Mouse (Mus musculus) neutrophil, adult 83 days (primary cell): ENCODE data around the gene Zfp934. TPM values are rescaled to one million over a fixed set of nuclear protein-coding genes. Genes with fewer than 3 reads are reported as not detected.

Experiments
- total RNA-seq, 2 experiments: library from RNA; stranded (reverse); gene quantifications; one replicate each; pipeline ENCODE4 v1.2.4; 2023

The Zfp934 gene
- 1 to 10 TPM; 5.0 to 6.1 TPM for total RNA-seq

GRCm38 (mm10) chr13:62571099-62571498 lies at the start of gene Zfp934:
Zfp934 (minus strand) TSS chr13:62571199.

GRCm38 (mm10) chr13:62558189-62559110 lies 12.5 kb downstream of the Zfp934 start, which contains the start of gene Zfp935:
Zfp935 (minus strand) TSS chr13:62558511.

DNA sequence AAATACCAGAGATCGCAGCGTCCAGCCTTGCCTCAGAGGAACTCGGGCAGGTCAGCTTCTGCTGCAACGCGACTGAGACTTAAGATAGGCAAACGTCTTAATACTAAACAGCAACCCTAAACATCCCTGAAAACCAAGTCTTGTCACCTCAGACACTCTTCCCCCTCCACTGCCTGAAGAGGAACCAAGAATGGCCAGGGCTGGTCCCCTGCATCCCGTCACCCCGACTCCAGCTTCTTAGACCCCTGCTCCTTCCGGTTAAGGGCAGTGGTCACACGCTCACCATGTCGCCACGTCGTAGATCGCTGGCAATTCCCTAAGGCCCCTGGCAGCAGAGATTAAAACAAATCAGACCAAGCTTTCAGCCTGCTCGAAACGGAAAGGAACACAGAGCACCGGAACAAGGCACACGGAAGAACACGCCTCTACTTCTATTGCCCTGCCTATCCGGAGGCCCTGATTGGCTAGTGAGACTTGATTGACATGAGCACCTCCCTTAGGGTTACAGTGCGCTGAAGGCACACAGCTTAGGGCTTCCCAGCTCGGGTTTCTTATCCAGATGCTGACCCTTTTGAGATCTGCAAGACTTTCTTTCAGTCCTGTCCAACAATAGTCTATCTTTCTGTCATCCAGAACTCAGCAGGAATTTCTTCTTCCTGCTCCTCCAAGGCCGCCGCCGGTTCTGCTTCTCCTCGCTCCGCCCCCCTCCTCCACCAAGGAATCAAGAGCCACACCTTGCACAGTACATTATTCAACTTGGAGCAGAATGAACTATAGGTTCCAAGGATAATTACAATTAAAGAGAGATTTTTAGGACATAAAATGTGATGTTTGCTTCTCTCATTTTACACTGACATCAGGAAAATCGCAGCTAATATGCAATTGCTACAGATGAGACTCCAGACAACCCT lies 104.3 kb downstream of the Zfp934 start, which contains the start of gene Gm49359:
TSS of gene Gm49359 (minus strand) at position 409 of the 911 bp plus-strand sequence.

Other genes starting within 250 kb of the Zfp934 start
- 1 to 10 TPM; 1.1 to 1.4 TPM for gene Gm3604, start 188.0 kb downstream of the Zfp934 start, total RNA-seq
- 10 to 100 TPM in 1 of 2 experiments, 1 to 10 TPM in 1; 9.0 to 10.3 TPM for gene Gm49359, start 104.4 kb downstream of the Zfp934 start, total RNA-seq
- gene Zfp935, start 12.7 kb downstream of the Zfp934 start, total RNA-seq = not detected
- gene 6720489N17Rik, start 53.0 kb upstream of the Zfp934 start, total RNA-seq = 1 to 10 TPM; 2.0 to 2.1 TPM
- gene Platr25, start 189.5 kb upstream of the Zfp934 start, total RNA-seq = 1 to 10 TPM; 8.0 to 8.3 TPM
- gene Gm5141, start 214.6 kb upstream of the Zfp934 start, total RNA-seq = 1 to 10 TPM; 1.1 to 2.1 TPM